Mouse (Mus musculus): ENCODE data around the gene Prss35.

DNA sequence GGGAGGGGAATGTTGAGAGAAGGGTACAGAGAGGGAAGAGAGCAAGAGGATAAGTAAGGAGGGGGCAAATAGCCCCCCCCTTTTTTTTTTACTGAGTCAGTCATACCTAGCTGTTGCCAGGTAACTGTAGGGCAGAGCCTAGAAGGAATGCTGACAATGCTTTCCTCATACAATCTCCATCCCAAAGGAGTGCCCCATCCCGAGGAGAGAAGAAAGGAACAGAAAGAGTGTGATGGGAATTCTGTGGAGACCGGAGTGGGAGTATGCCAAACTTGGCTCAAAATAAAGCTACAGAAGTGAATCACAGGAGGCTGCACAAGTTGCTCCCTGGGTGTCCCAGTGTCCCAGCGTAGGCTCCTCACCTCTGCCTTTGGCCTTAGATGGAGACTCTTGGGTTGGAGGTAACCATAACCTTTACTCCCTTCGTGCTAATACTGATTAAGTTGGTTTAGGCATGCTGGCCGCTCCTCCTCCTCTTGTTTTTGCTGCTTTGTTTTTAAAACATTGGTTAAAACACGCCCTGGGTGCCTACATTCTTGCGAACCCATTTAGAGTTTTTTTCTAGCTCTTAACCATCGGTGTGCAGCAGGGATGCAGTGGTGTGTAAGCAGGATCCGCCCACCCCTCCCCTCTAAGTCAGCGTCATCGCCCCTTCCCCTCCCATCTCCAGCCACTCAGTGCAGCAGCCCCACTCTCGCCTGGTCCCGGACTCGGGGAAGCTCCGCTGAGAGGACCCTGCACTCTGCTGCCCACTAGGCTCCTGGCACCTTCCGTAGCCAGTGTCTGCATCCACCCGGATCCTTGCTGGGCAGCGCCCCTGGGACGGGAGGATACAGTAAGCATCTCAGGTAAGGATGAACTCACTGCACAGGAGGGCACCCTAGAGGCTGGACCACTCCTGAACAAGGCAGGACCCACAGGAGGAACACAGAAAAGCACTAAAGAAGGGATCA, at the start of gene Prss35:
- TF ChIP-seq CTCF (IDR thresholded peaks at IDR 0.05; ENCODE audit: low read depth, low read length) (no peak), GATA1 (IDR thresholded peaks at IDR 0.05; ENCODE audit: borderline replicate concordance, low read length) (no peak), GATA2 (IDR thresholded peaks at IDR 0.05; ENCODE audit: borderline replicate concordance, low read depth, low read length) (no peak), TAL1 (conservative IDR thresholded peaks at IDR 0.05; ENCODE audit: low read depth, low read length) (no peak), POLR2AphosphoS5 (IDR thresholded peaks at IDR 0.05; ENCODE audit: insufficient replicate concordance, low read depth, low read length) (no peak)
